Mouse (Mus musculus) cortical plate, adult 2 months (tissue): ENCODE measurements around the gene Ptprcap.

Experiments
- CTCF ChIP-seq: fragments of 200-500 bp; IDR thresholded peaks from 2 replicates; pipeline ENCODE4 v1.5.1; 2011; ENCODE audit warnings: mild to moderate bottlenecking, control low read depth, low read length; ENCODE audit not compliant: insufficient read depth; ENCODE audit errors: extremely low read depth
- POLR2A ChIP-seq: fragments of 200-500 bp; IDR thresholded peaks from 2 replicates; pipeline ENCODE4 v1.6.1; 2011; ENCODE audit warnings: mild to moderate bottlenecking, low read length, control low read depth; ENCODE audit not compliant: insufficient read depth; ENCODE audit errors: extremely low read depth

GRCm38 (mm10) chr19:4119716-4120487 is 33.5 kb upstream of the Ptprcap start:
- TF ChIP-seq POLR2A, result no peak
- TF ChIP-seq CTCF, result no peak
